Mouse (Mus musculus): Measurements from ENCODE around the gene 4930402F06Rik.

4930402F06Rik gene

GRCm38 (mm10) chr2:35417231-35417630 is 20.3 kb upstream of the 4930402F06Rik start:
- no peak for DNase-seq (ENCODE audit: low read depth, low spot score)

GRCm38 (mm10) chr2:35416473-35416872 is 19.5 kb upstream of the 4930402F06Rik start:
- no peak for DNase-seq (ENCODE audit: low read depth, low spot score)

GRCm38 (mm10) chr2:35412810-35413209 is 15.8 kb upstream of the 4930402F06Rik start:
- DNase-seq (ENCODE audit: low read depth, low spot score): no peak

GRCm38 (mm10) chr2:35412246-35412645 is 15.3 kb upstream of the 4930402F06Rik start:
- no peak for DNase-seq (ENCODE audit: low read depth, low spot score)

GRCm38 (mm10) chr2:35411640-35412190 is 14.7 kb upstream of the 4930402F06Rik start:
- DNase-seq (ENCODE audit: low read depth, low spot score): no peak

GRCm38 (mm10) chr2:35409466-35409865 is 12.5 kb upstream of the 4930402F06Rik start:
- no peak for DNase-seq (ENCODE audit: low read depth, low spot score)

DNA sequence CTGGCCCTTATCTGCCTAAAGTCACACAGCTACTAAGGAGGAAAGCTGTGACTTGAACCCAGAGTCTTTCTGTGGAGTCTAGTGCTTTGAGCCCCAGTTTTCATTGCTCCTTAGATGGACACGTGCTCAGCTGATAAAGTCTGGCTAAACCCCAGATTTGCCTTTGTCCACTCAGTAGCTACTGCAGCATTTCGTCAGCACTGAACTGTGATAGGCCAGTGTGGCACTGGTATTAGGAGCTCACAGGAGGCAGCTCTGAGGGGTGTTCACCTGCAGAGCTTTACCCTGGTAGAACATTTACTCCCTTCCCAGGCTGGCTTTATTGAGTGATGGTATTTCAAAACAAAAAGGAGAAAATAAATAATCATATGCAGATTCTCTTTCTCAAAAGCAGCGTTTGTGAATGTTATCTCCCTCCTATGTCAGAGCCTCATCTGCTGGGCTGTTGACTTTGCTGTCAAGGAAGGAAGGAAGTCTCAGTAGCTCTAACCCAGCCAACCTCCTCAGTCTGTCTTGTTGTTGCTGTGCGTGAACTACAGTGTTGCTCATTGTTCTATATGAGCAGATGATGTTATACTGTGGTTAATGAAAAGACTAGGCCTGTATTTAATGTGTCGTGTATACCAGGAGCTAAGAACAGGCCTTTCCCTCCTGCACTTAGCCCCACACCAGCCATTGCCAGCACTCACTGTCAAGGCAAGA is 11.6 kb upstream of the 4930402F06Rik start:
- DNase-seq (ENCODE audit: low read depth, low spot score): no peak

DNA sequence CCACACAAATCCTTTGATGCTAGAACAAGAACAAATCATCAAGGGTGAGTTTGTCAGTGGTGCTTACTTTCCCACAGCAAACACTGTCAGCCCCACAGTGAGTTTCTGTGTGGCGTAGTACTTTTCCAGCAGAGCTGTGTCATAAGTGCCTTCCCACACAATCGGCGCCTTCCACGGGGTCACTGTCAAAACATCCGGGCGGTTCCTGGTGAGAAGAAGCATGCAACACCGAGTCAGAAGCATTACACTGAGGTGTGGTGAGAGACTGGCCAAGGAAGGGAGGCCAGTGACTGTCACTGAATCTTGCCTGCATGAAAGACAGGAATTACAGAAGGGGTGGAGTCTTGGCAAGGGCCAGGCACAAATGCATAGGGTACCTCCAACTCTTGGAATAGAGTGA is 10.9 kb upstream of the 4930402F06Rik start:
- DNase-seq (ENCODE audit: low read depth, low spot score): peak; percentile 47

- no peak for DNase-seq (ENCODE audit: low read depth, low spot score)
Observed at GRCm38 (mm10) chr2:35407266-35407665, 10.3 kb upstream of the 4930402F06Rik start.

GRCm38 (mm10) chr2:35406611-35407010 is 9.6 kb upstream of the 4930402F06Rik start:
- no peak for DNase-seq (ENCODE audit: low read depth, low spot score)

DNA sequence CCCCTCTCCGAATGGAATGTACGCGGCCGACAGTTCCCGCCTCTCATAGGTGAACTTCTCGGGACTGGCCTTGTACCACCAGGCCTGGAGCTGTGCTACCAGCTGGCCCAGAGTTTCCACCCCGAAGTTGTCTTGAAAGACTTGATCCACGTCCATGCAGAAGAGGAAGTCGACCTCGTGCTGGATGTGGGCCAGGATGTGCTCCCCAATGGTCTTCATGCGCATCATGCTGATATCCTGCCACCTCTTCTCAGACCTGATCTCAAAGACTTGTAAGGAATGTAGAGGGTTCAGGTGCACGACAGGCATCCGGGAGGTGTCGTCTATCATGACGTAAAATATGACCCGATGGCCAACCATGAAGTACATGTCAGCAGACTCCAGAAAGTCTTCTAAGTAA is 5.4 kb upstream of the 4930402F06Rik start:
- DNase-seq (ENCODE audit: low read depth, low spot score): no peak

DNA sequence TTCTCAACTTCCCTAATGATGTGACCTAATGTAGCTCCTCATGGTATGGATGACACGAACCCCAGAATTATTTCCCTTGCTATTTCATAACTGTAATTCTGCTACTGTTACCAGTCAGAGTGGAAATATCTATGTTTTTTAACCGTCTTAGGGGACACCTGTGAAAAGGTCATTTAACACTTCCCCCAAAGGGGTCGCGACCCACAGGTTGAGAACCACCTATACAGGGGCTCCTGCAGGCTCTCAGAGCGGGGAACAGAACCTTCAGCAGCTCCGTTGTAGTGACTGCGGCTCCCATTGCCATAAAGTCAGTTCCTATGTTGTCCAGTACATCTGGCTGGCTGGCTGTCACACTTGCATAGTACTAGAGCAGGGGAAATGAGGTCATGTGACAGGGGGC is 3.8 kb upstream of the 4930402F06Rik start:
- DNase-seq (ENCODE audit: low read depth, low spot score): no peak

GRCm38 (mm10) chr2:35398184-35398828 is 1.3 kb upstream of the 4930402F06Rik start:
- peak; percentile 29 for DNase-seq (ENCODE audit: low read depth, low spot score)

GRCm38 (mm10) chr2:35397590-35398173 is 707 bp upstream of the 4930402F06Rik start:
- peak; percentile 88 for DNase-seq (ENCODE audit: low read depth, low spot score)

- DNase-seq (ENCODE audit: low read depth, low spot score): no peak
Observed at GRCm38 (mm10) chr2:35385441-35385871, 11.5 kb downstream of the 4930402F06Rik start.

GRCm38 (mm10) chr2:35379306-35379705 is 17.7 kb downstream of the 4930402F06Rik start:
- DNase-seq (ENCODE audit: low read depth, low spot score): no peak

- DNase-seq (ENCODE audit: low read depth, low spot score): peak; percentile 75
Observed at GRCm38 (mm10) chr2:35377600-35377999, 19.4 kb downstream of the 4930402F06Rik start.

DNA sequence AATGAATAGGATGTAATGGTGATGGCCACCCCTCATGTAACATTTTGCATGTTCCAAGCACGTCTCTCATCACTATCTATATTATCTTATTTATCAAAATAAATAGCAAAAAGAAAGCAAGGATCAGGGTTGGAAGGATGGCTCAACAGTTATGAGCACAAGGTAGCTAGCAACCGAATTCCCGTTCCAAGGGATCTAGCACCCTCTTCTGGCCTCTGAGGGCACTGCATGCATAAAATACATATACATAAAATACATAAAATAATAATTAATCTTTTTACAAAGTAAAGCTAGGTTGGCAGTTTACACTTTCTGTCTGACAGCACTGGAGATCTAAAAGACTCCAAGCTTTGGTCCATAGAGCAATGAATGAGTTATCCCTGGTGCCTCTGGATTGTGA is 24.0 kb downstream of the 4930402F06Rik start:
- DNase-seq (ENCODE audit: low read depth, low spot score): peak; percentile 85

- DNase-seq (ENCODE audit: low read depth, low spot score): no peak
Observed at GRCm38 (mm10) chr2:35370686-35371085, 26.3 kb downstream of the 4930402F06Rik start.

- no peak for DNase-seq (ENCODE audit: low read depth, low spot score)
Observed at GRCm38 (mm10) chr2:35367629-35368028, 29.3 kb downstream of the 4930402F06Rik start, which contains the start of gene 4930568D16Rik. TSS of gene 4930568D16Rik (minus strand) at chr2:35367729.

DNA sequence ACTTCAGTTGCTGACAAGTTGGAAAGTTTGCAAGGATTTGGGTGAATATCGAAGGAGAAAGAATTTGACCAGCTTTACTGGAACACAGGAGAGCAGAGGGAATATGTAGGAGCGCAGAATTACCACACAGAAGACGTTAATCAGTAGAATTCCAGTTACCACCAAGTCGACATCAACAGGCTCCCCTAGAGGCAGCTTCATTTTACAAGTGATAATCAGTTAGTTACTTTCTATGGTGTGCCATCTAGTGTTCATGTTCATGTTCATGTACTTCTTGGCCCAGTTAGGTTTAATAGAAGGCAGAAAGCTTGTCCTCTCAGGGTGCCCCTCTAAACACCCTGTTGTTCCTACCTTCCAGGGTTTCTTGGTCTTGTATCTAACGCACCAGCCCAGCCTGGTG is 47.8 kb downstream of the 4930402F06Rik start:
- DNase-seq (ENCODE audit: low read depth, low spot score): peak; percentile 72

DNA sequence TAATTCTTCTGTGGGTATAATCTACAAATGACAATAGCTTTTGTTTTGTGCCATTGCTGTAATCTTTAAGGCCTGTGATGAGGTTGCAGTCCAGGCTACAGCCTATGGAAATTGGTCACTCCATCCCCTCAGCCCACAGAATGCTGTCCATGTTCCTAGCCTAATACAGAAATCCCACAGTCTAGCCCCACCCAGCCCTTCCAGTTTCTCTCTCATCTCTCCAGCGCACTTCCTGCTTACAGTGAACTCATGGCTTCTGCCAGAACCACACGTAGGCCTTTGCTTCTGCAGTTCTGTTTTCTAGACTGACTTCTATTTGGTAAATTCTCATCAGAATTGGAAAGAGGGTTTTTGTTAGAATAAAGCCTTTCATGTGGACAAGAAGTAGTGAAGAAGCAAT is 51.0 kb downstream of the 4930402F06Rik start:
- no peak for DNase-seq (ENCODE audit: low read depth, low spot score)

Data from 3T3-L1 (cell line).